Mouse (Mus musculus) left cerebral cortex, adult 2 months (tissue): ENCODE data around the gene Dusp15. TPM values are rescaled to one million over a fixed set of nuclear protein-coding genes. Genes with fewer than 3 reads are reported as not detected.

Experiments
- DNase-seq, 2 experiments: peaks; one replicate each; pipeline ENCODE4 v3.0.0; 2021 to 2022; ENCODE audit warnings: low spot score in 2 of 2, mixed read lengths in 1 of 2; ENCODE audit errors: extremely low spot score in 1 of 2
- H3K27ac ChIP-seq: fragments of 200-600 bp; 2 replicates; pipeline ENCODE4 v1.8.1; 2022
- H3K4me3 ChIP-seq: fragments of 200-600 bp; 2 replicates; pipeline ENCODE4 v1.8.1; 2022
- CTCF ChIP-seq: fragments of 200-600 bp; IDR thresholded peaks from 2 replicates; pipeline ENCODE4 v1.8.1; 2022; ENCODE audit warnings: antibody characterized with exemption, mild to moderate bottlenecking, moderate library complexity
- intact Hi-C: fragments of 180-260 bp; cut with DNase I; formaldehyde crosslinking; loops from one replicate; pipeline ENCODE4 v1.15.1; 2025
- total RNA-seq, 2 experiments: library from RNA; stranded (reverse); gene quantifications; 2 replicates each; pipeline ENCODE4 v1.2.3; 2021

Gene Dusp15
- total RNA-seq, 2 experiments from 2014 or later: 16.9 to 20.3 TPM

GRCm38 (mm10) chr2:152902658-152903057, 48.8 kb downstream of the Dusp15 start:
- intact Hi-C loops: no loop called here
- DNase-seq: no peak
- Histone ChIP-seq H3K27ac (no peak overlapping the region), H3K4me3 (no peak overlapping the region)
- TF ChIP-seq CTCF: no peak

GRCm38 (mm10) chr2:152901296-152901695, 50.2 kb downstream of the Dusp15 start:
- Histone ChIP-seq H3K27ac (no peak overlapping the region), H3K4me3 (no peak overlapping the region)
- intact Hi-C loops: no loop called here
- no peak for TF ChIP-seq CTCF
- no peak for DNase-seq

- Histone ChIP-seq H3K27ac (no peak overlapping the region), H3K4me3 (no peak overlapping the region)
- DNase-seq: no peak
- no peak for TF ChIP-seq CTCF
- intact Hi-C loops: no loop called here
Measured at GRCm38 (mm10) chr2:152899011-152899410, 52.5 kb downstream of the Dusp15 start.

- no peak overlapping the region for H3K27ac ChIP-seq
- DNase-seq: no peak
- no peak overlapping the region for H3K4me3 ChIP-seq
- TF ChIP-seq CTCF: no peak
- intact Hi-C loops: no loop called here
Measured at GRCm38 (mm10) chr2:152896926-152897325, 54.6 kb downstream of the Dusp15 start.

GRCm38 (mm10) chr2:152895834-152896233, 55.7 kb downstream of the Dusp15 start:
- Histone ChIP-seq H3K4me3 (no peak overlapping the region), H3K27ac (no peak overlapping the region)
- intact Hi-C loops: no loop called here
- TF ChIP-seq CTCF: no peak
- no peak for DNase-seq

Other genes with a start within 250 kb of the Dusp15 start
- 10 to 100 TPM; 22.4 to 24.2 TPM for gene Id1, start 215.4 kb downstream of the Dusp15 start, total RNA-seq
- 1 to 10 TPM; 1.7 to 1.9 TPM for gene Cox4i2, start 197.5 kb downstream of the Dusp15 start, total RNA-seq
- 100 to 1,000 TPM; 133 to 135 TPM for gene Bcl2l1, start 120.0 kb downstream of the Dusp15 start, total RNA-seq
- 1 to 10 TPM; 2.5 to 3.0 TPM for gene Tpx2, start 103.7 kb downstream of the Dusp15 start, total RNA-seq
- gene Mylk2, start 40.3 kb downstream of the Dusp15 start, total RNA-seq: not detected
- gene Foxs1, start 18.5 kb downstream of the Dusp15 start, total RNA-seq: under 1 TPM; 0.34 to 0.44 TPM
- gene Ttll9, start 10.8 kb upstream of the Dusp15 start, total RNA-seq: 1 to 10 TPM; 2.3 to 2.9 TPM
- gene Pdrg1, start 63.7 kb upstream of the Dusp15 start, total RNA-seq: 10 to 100 TPM; 55.5 to 60.5 TPM
- gene Xkr7, start 80.2 kb upstream of the Dusp15 start, total RNA-seq: 1 to 10 TPM; 5.0 to 5.3 TPM
- gene Ccm2l, start 114.3 kb upstream of the Dusp15 start, total RNA-seq: 1 to 10 TPM; 5.4 to 6.2 TPM
- gene Hck, start 156.8 kb upstream of the Dusp15 start, total RNA-seq: 1 to 10 TPM; 2.0 to 2.1 TPM
- gene Tm9sf4, start 209.6 kb upstream of the Dusp15 start, total RNA-seq: 100 to 1,000 TPM; 112 to 118 TPM